Comparison of ENCODE assay signal across 1 mouse cellular context in the genomic region with DNA sequence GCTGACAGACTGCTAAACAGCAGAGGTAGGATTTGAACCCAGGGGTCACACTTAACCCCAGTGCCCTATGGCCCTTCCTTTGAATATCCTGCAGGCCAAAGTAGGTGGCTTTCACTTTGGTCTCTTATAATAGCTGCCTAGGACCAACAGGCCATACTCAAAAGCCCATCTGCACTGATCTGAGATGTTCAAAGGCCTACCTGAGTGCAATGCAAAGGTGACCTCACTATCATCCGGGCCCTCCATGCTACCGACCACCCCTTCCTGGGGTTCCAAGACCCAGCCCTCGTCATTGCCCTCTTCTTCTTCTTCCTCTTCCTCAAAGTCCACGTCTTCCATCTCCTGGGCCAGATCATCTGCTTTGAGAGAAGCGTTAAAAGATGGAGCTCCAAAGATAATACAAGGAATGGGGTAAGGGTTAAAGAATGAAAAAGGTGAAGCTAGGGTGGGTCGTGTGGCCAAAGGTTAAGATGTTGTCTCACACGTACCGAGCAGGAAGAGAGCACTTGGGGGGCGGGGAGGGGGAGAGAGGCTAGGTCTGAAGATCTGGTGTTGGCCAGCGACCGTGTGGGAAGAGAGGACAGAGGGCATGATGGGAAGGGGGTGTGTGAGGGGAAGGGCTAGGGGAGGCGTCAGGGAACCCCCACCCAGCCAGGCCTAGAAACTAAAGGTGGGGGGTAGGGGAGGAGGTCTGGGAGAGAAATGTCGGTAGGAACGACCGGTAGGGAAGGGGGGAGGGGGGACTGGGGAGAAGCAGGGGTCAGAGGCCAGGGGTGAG.
TF ChIP-seq lines count a peak whose summit lies in the region.

No protein-coding gene starts in this region.

TF ChIP-seq in MEL, 35 proteins besides CTCF, POLR2A, EP300 and RAD21:
- peak; percentile 52; the same call in 1 of the 2 replicates for TF ChIP-seq MXI1 (IDR thresholded peaks at IDR 0.05; ENCODE audit: low read depth, low read length)
- 0 out of 2 replicates have a peak, but pooled peaks have one; percentile 18 for TF ChIP-seq ETS1 (IDR thresholded peaks at IDR 0.05; ENCODE audit: low read depth, low read length)
- TF ChIP-seq MAZ (IDR thresholded peaks at IDR 0.05; ENCODE audit: low read depth, low read length): peak; percentile 73
- TF ChIP-seq HCFC1 (IDR thresholded peaks at IDR 0.05; ENCODE audit: low read depth, low read length): peak; percentile 56; the same call in 1 of the 2 replicates
- TF ChIP-seq NELFE (IDR thresholded peaks at IDR 0.05; ENCODE audit: low read depth, low read length): no peak
- no peak for TF ChIP-seq NRF1 (IDR thresholded peaks at IDR 0.05; ENCODE audit: insufficient read depth, low read depth, low read length, poor library complexity, severe bottlenecking)
- TF ChIP-seq SIN3A (IDR thresholded peaks at IDR 0.05; ENCODE audit: low read length): no peak
